8 mouse cellular contexts compared by ENCODE assay signal in genomic region chr15:102742589-102742988, GRCm38 (mm10). TPM values are rescaled to one million over a fixed set of nuclear protein-coding genes. Genes with fewer than 3 reads are reported as not detected.
A peak's percentile ranks its signal among the peaks of the same experiment; 100 is the strongest.
DNase-seq lines count a peak whose midpoint lies in the region; ATAC-seq lines count a peak whose summit lies in the region.

No protein-coding gene starts in this region.

- DNase-seq in 3134 (ENCODE audit: extremely low read depth, insufficient read length, low spot score): peak; percentile 64
- peak; percentile 95 for DNase-seq in adrenal gland, postnatal 10 days
- peak; percentile 91 for DNase-seq in embryo, embryonic 9.5 days (ENCODE audit: extremely low spot score)
- DNase-seq in gastrocnemius, postnatal 4 days (ENCODE audit: low spot score in 2 of 2): peak; percentile 88 to 92
- DNase-seq in kidney, adult 11 months: peak; percentile 85
- peak; percentile 96 for DNase-seq in left cerebral cortex, postnatal 4 days
- DNase-seq in midbrain, embryonic 14.5 days: peak; percentile 97
- DNase-seq in spleen, adult 12 weeks (ENCODE audit: low spot score): peak; percentile 69

- 0 out of 2 replicates have a peak overlapping the region, but pooled peaks have one; percentile 6 for H3K4me2 ChIP-seq in midbrain, embryonic 14.5 days (ENCODE audit: low read length)

- no peaks in the 10 kb centered on the region for H3K27me3 ChIP-seq in midbrain, embryonic 14.5 days (ENCODE audit: control insufficient read depth, insufficient read depth, low read length)

- under 1% methylated on average over 10 of the region's 10 CpGs for WGBS in midbrain, embryonic 14.5 days

- no peak overlapping the region for H3K9ac ChIP-seq in midbrain, embryonic 14.5 days (replicated peaks; ENCODE audit: low read length)

- no peak for ATAC-seq in midbrain, embryonic 14.5 days (ENCODE audit: low FRiP score, low TSS enrichment)

- no peaks in the 10 kb centered on the region for H3K36me3 ChIP-seq in midbrain, embryonic 14.5 days (ENCODE audit: control insufficient read depth, insufficient read depth, low read length)

- no peak overlapping the region for H3K4me3 ChIP-seq in midbrain, embryonic 14.5 days (replicated peaks; ENCODE audit: low read depth, low read length)

- H3K27ac ChIP-seq in midbrain, embryonic 14.5 days (replicated peaks; ENCODE audit: low read depth, low read length): peak overlapping the region; percentile 98

- intact Hi-C loops in left cerebral cortex, postnatal 4 days (cut with DNase I): loop anchor here (2.0 kb wide), 1 partner anchor 44 kb away; no protein-coding TSS in a partner anchor

- peaks cover 47% of the 10 kb centered on the region for H3K4me1 ChIP-seq in midbrain, embryonic 14.5 days (ENCODE audit: control insufficient read depth, insufficient read depth, low read length)

- H3K9me3 ChIP-seq in midbrain, embryonic 14.5 days (ENCODE audit: control insufficient read depth, low read length): no peaks in the 10 kb centered on the region

RNA-seq across cellular contexts. Expression of gene Calcoco1, which starts 20.6 kb away (rescaled TPM):
- 10 to 100 TPM; 78.0 to 90.5 TPM for total RNA-seq in adrenal gland, postnatal 10 days (2021)
- total RNA-seq in gastrocnemius, postnatal 4 days (2021): 10 to 100 TPM; 60.8 to 67.8 TPM
- total RNA-seq in left cerebral cortex, postnatal 4 days (2021): 10 to 100 TPM; 44.3 to 46.7 TPM
- polyA plus RNA-seq in midbrain, embryonic 14.5 days (2014; fragmentation: Nextera tagmentation; extraction: Ambion mirVana): 30.6 and 36.5 TPM in 2 replicates
